Comparison of ENCODE assay signal across 13 mouse cellular contexts in genomic region chr7:142303929-142304328, GRCm38 (mm10). TPM values are rescaled to one million over a fixed set of nuclear protein-coding genes. Genes with fewer than 3 reads are reported as not detected.
"Had no signal": no experiment of that assay in that cellular context is flagged by ENCODE, and none has a peak within 500 bp of the region (broad histone marks: within the 10 kb centered on the region; RNA-seq: fewer than 3 reads in every experiment).

No protein-coding gene starts in this region.

RNA-seq across cellular contexts. Expression of gene Krtap5-4, which starts 0.6 kb away (rescaled TPM):
- polyA plus RNA-seq: neural tube, embryonic 13.5 days; neural tube, embryonic 14.5 days; neural tube, embryonic 15.5 days; small intestine, adult 2 months; spleen, adult 2 months; stomach, embryonic 14.5 days; stomach, embryonic 15.5 days; stomach, embryonic 16.5 days; stomach, postnatal 0 days; testis, adult 2 months; thymus, adult 2 months; thymus, postnatal 0 days; urinary bladder, adult 2 months had no signal

RNA-seq across cellular contexts. Expression of gene Krtap5-1, which starts 7.0 kb away (rescaled TPM):
- polyA plus RNA-seq: neural tube, embryonic 13.5 days; neural tube, embryonic 14.5 days; neural tube, embryonic 15.5 days; small intestine, adult 2 months; spleen, adult 2 months; stomach, embryonic 14.5 days; stomach, embryonic 15.5 days; stomach, embryonic 16.5 days; stomach, postnatal 0 days; testis, adult 2 months; thymus, adult 2 months; thymus, postnatal 0 days; urinary bladder, adult 2 months had no signal

RNA-seq across cellular contexts. Expression of gene Gm4559, which starts 29.8 kb away (rescaled TPM):
- polyA plus RNA-seq: neural tube, embryonic 13.5 days; neural tube, embryonic 14.5 days; neural tube, embryonic 15.5 days; small intestine, adult 2 months; spleen, adult 2 months; stomach, embryonic 14.5 days; stomach, embryonic 15.5 days; stomach, embryonic 16.5 days; stomach, postnatal 0 days; testis, adult 2 months; thymus, adult 2 months; thymus, postnatal 0 days; urinary bladder, adult 2 months had no signal

RNA-seq across cellular contexts. Expression of gene Gm2431, which starts 45.8 kb away (rescaled TPM):
- polyA plus RNA-seq: neural tube, embryonic 13.5 days; neural tube, embryonic 14.5 days; neural tube, embryonic 15.5 days; small intestine, adult 2 months; spleen, adult 2 months; stomach, embryonic 14.5 days; stomach, embryonic 15.5 days; stomach, embryonic 16.5 days; stomach, postnatal 0 days; testis, adult 2 months; thymus, adult 2 months; thymus, postnatal 0 days; urinary bladder, adult 2 months had no signal
